Mouse (Mus musculus): ENCODE measurements around the gene Ccdc38. TPM values are rescaled to one million over a fixed set of nuclear protein-coding genes. Genes with fewer than 3 reads are reported as not detected.
"Not testable (repeated sequence)": the region's sequence is repeated elsewhere in the genome, so short reads cannot be mapped to it uniquely, and the experiment has no call there.

The Ccdc38 gene
- polyA plus RNA-seq, 1 experiment = not detected

DNA sequence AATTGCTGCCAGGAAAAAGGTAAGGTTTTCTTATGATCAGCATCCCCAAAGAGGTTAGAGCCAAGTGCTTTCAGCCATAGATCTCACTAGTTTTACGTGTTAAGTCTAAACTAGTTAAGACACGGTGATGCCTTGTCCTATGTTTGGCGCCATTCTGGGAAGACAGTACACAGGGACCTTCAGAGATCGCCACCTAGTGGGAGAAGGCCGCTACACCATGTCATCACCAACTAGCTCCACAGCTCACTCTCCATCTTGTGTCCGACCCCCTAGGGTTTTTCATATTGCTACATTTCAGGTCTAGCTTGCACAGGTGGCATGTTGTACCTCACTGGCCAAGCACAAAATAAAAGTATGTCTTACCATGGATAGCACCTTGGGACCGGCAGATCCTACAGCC, 8.6 kb downstream of the Ccdc38 start:
- Histone ChIP-seq H3K4me3 (ENCODE audit: insufficient read depth, low read depth, low read length) (no peak overlapping the region), H3K4me1 (ENCODE audit: control insufficient read depth, insufficient read depth, low read length) (no peaks in the 10 kb centered on the region), H3K27me3 (replicated peaks; ENCODE audit: control insufficient read depth, insufficient read depth, low read length) (no peaks in the 10 kb centered on the region), H3K27ac (ENCODE audit: insufficient read depth, low read depth, low read length) (no peak overlapping the region), H3K36me3 (ENCODE audit: control insufficient read depth, insufficient read depth, low read length) (no peaks in the 10 kb centered on the region)
- DNase-seq = peak; percentile 76
- no peak for TF ChIP-seq POLR2A (IDR thresholded peaks at IDR 0.05; ENCODE audit: low read depth, low read length)
- peak; percentile 98 for TF ChIP-seq CTCF (conservative IDR thresholded peaks at IDR 0.05; ENCODE audit: insufficient read depth, insufficient read length, low read depth, low read length)
- 14% methylated on average over 7 of the region's 7 CpGs for WGBS

DNA sequence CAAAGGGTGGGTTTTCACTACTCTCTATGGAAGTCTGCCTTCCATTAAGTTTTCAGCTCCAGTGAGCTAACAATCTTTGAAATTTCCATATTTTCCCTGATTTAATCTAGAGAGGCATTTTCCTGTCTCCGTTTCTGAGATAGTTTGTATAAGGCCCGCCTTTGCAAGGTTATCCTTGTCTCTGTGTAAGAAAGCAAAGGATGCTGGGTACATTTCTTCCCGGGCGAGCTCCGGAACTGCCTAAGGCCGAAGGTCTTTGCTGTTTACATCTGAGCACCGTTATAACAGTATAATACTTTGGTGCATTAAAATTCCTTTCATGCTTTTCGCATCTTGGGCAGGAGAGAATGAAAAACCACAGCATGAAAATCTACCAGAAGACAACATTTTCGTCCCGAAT, 9.4 kb downstream of the Ccdc38 start:
- H3K27ac ChIP-seq (ENCODE audit: insufficient read depth, low read depth, low read length) = no peak overlapping the region
- no peak overlapping the region for H3K4me3 ChIP-seq (ENCODE audit: insufficient read depth, low read depth, low read length)
- TF ChIP-seq CTCF (conservative IDR thresholded peaks at IDR 0.05; ENCODE audit: insufficient read depth, insufficient read length, low read depth, low read length) = no peak
- no peak for TF ChIP-seq POLR2A (IDR thresholded peaks at IDR 0.05; ENCODE audit: low read depth, low read length)
- 75% methylated on average over 10 of the region's 10 CpGs for WGBS
- no peaks in the 10 kb centered on the region for H3K27me3 ChIP-seq (replicated peaks; ENCODE audit: control insufficient read depth, insufficient read depth, low read length)
- no peaks in the 10 kb centered on the region for H3K4me1 ChIP-seq (ENCODE audit: control insufficient read depth, insufficient read depth, low read length)
- no peaks in the 10 kb centered on the region for H3K36me3 ChIP-seq (ENCODE audit: control insufficient read depth, insufficient read depth, low read length)
- no peak for DNase-seq

DNA sequence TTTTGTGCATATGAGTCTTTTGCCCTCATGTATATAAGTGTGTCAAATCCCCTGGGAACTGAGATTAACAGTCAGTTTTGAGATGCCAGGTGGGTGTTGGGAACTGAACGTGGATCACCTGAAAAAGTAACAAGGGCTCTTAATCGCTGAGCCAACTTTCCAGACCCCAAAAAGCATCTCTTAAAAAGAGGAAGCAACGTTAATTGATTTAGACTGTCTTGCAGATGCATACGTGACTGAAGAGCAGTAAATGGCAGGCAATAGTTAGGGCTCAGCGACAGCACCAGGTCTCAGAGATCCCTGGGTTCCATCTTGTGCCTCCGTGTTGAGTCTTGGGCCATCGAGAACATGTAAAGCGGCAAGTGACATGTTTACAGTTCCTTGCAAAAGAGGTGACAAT, 12.2 kb downstream of the Ccdc38 start:
- DNase-seq = no peak
- Histone ChIP-seq H3K4me1 (ENCODE audit: control insufficient read depth, insufficient read depth, low read length) (no peaks in the 10 kb centered on the region), H3K36me3 (ENCODE audit: control insufficient read depth, insufficient read depth, low read length) (no peaks in the 10 kb centered on the region), H3K27ac (ENCODE audit: insufficient read depth, low read depth, low read length) (no peak overlapping the region), H3K27me3 (replicated peaks; ENCODE audit: control insufficient read depth, insufficient read depth, low read length) (no peaks in the 10 kb centered on the region), H3K4me3 (ENCODE audit: insufficient read depth, low read depth, low read length) (no peak overlapping the region)
- TF ChIP-seq POLR2A (IDR thresholded peaks at IDR 0.05; ENCODE audit: low read depth, low read length) (no peak), CTCF (conservative IDR thresholded peaks at IDR 0.05; ENCODE audit: insufficient read depth, insufficient read length, low read depth, low read length) (no peak)
- 84% methylated on average over 8 of the region's 8 CpGs for WGBS

DNA sequence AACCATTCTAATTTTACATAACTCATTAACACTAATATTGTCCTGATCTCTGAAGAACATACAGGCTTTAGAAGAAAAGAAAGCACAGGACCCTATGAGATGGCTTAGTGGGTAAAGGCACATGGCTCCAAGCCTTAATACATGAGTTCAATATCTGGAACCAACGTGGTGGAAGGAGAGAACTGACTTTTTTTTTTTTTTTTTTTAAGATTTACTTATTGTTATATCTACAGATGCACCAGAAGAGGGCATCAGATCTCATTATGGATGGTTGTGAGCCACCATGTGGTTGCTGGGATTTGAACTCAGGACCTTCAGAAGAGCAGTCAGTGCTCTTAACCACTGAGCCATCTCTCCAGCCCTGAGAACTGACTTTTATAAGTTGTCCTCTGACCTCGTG, 17.5 kb downstream of the Ccdc38 start:
- 75% methylated on average over 2 of the region's 2 CpGs for WGBS
- not testable (repeated sequence) for H3K4me3 ChIP-seq (ENCODE audit: insufficient read depth, low read depth, low read length); H3K4me1 ChIP-seq (ENCODE audit: control insufficient read depth, insufficient read depth, low read length); H3K27me3 ChIP-seq (replicated peaks; ENCODE audit: control insufficient read depth, insufficient read depth, low read length); H3K27ac ChIP-seq (ENCODE audit: insufficient read depth, low read depth, low read length); H3K36me3 ChIP-seq (ENCODE audit: control insufficient read depth, insufficient read depth, low read length); DNase-seq

DNA sequence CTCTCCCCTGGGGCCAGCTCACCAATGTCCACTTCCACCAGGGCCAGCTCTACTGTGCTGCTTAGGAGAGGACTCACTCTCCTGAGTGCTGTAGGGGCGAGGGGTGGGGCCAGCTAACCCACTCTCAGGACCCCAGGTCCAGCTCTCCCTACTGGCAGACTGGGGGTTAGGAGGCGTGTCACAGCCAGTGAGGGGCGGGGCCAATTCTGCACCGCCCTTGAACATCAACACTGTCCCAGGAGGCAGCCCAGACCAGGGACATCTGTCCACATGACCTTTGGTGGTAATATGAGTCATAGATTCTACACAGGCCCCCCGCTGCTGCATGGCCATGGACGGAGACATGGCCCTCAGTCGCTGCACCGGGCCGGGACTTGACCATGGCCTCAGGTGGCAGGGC, 19.4 kb downstream of the Ccdc38 start:
- H3K4me1 ChIP-seq (ENCODE audit: control insufficient read depth, insufficient read depth, low read length) = no peaks in the 10 kb centered on the region
- H3K27me3 ChIP-seq (replicated peaks; ENCODE audit: control insufficient read depth, insufficient read depth, low read length) = no peaks in the 10 kb centered on the region
- DNase-seq = no peak
- H3K4me3 ChIP-seq (ENCODE audit: insufficient read depth, low read depth, low read length) = no peak overlapping the region
- 66% methylated on average over 9 of the region's 9 CpGs for WGBS
- H3K36me3 ChIP-seq (ENCODE audit: control insufficient read depth, insufficient read depth, low read length) = no peaks in the 10 kb centered on the region
- no peak overlapping the region for H3K27ac ChIP-seq (ENCODE audit: insufficient read depth, low read depth, low read length)
- TF ChIP-seq CTCF (conservative IDR thresholded peaks at IDR 0.05; ENCODE audit: insufficient read depth, insufficient read length, low read depth, low read length) = no peak
- TF ChIP-seq POLR2A (IDR thresholded peaks at IDR 0.05; ENCODE audit: low read depth, low read length) = no peak

DNA sequence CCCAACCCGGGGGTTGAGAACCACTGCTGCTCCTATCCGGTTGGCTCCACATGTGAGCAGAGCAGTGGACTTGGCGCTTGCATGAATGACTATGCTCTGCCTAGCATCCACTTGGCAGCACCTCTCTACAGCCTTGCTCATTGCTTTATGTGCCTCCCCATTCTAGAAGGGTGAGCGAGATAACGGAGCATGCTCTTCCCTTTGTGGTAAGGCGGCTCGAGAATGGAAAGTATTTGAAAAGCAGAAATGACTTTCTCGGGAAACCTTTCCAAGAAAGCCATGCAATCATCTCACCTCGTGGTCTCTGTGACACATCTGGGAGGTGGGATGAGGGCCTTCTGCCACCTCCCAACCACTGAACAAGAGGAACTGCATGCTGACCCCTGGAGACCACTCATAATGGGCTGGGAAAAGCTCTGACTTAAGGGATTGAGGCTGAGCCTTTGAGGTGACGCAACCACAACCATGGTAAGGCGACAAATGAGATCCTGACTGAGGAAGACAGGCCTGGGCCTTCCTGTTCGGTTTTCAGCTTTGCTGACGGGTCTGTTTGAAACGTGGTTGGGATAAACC, 24.2 kb downstream of the Ccdc38 start:
- H3K27me3 ChIP-seq (replicated peaks; ENCODE audit: control insufficient read depth, insufficient read depth, low read length) = no peaks in the 10 kb centered on the region
- H3K4me1 ChIP-seq (ENCODE audit: control insufficient read depth, insufficient read depth, low read length) = no peaks in the 10 kb centered on the region
- H3K4me3 ChIP-seq (ENCODE audit: insufficient read depth, low read depth, low read length) = no peak overlapping the region
- H3K27ac ChIP-seq (ENCODE audit: insufficient read depth, low read depth, low read length) = no peak overlapping the region
- no peak for TF ChIP-seq POLR2A (IDR thresholded peaks at IDR 0.05; ENCODE audit: low read depth, low read length)
- TF ChIP-seq CTCF (conservative IDR thresholded peaks at IDR 0.05; ENCODE audit: insufficient read depth, insufficient read length, low read depth, low read length) = no peak
- no peaks in the 10 kb centered on the region for H3K36me3 ChIP-seq (ENCODE audit: control insufficient read depth, insufficient read depth, low read length)
- WGBS = 89% methylated on average over 14 of the region's 14 CpGs
- DNase-seq = no peak

DNA sequence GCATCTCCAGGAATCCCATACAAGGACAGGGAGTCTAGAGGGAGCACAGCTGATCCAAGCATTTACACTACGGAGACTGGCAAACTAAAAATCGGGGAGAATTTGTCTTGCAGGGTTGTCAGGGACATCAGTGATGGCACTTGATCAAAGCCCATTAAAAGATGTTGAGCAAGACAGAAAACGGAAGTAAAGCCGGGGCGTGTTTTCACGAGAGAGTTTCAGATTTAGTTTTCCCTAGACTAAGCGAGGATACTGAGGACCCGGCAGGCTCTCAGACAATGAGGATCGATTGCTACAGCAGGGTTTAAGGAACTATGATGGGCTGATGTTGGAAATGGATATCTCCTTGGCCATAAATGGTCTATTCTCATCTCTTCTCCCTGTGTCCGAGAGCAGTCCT, 26.6 kb downstream of the Ccdc38 start:
- TF ChIP-seq CTCF (conservative IDR thresholded peaks at IDR 0.05; ENCODE audit: insufficient read depth, insufficient read length, low read depth, low read length) (no peak), POLR2A (IDR thresholded peaks at IDR 0.05; ENCODE audit: low read depth, low read length) (no peak)
- Histone ChIP-seq H3K4me1 (ENCODE audit: control insufficient read depth, insufficient read depth, low read length) (no peaks in the 10 kb centered on the region), H3K36me3 (ENCODE audit: control insufficient read depth, insufficient read depth, low read length) (no peaks in the 10 kb centered on the region), H3K27ac (ENCODE audit: insufficient read depth, low read depth, low read length) (no peak overlapping the region), H3K4me3 (ENCODE audit: insufficient read depth, low read depth, low read length) (no peak overlapping the region), H3K27me3 (replicated peaks; ENCODE audit: control insufficient read depth, insufficient read depth, low read length) (no peaks in the 10 kb centered on the region)
- 86% methylated on average over 10 of the region's 10 CpGs for WGBS
- DNase-seq = no peak
